Mouse (Mus musculus): ENCODE results near the gene Rbm20.
A peak's percentile ranks its signal among the peaks of the same experiment; 100 is the strongest.
"Not testable (repeated sequence)": the region's sequence is repeated elsewhere in the genome, so short reads cannot be mapped to it uniquely, and the experiment has no call there.

Gene Rbm20

GRCm38 (mm10) chr19:53902739-53903487, 225.8 kb downstream of the Rbm20 start:
- peak; percentile 94 for DNase-seq (ENCODE audit: low spot score in 2 of 2)

GRCm38 (mm10) chr19:53903507-53904321, 226.6 kb downstream of the Rbm20 start:
- DNase-seq (ENCODE audit: low spot score in 2 of 2): peak; percentile 55 to 58

DNA sequence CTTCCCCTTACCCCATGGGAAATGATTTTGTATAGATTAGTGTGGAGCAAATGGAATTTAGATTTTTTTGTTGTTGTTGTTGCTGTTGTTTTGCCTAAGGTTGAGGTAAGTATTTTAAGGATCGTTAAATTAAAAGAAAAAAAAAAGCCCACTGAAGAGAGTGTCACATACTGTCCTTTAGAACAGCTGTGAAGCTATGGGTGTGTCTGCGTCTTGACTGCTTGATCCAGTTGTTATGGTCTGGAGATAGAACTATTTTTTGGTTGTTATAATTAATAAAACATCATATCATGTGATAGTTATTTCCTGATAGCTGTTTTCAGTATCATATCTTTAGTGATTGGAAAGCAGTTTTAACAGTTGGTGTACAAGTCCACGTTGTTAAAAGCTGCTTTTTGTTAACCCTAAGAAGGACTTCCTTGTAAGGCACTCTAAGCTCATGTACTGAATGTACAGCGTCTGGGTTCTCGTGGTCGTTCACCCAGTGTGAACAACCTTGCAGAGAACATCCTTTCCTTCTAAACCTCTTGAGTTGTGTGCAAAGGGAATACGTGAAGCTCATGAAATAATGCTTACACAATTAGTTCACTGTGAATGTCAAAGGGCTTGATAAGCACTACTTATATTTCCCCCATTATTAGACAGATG, 227.9 kb downstream of the Rbm20 start:
- DNase-seq (ENCODE audit: low spot score in 2 of 2): no peak

GRCm38 (mm10) chr19:53906033-53906702, 229.1 kb downstream of the Rbm20 start:
- no peak for DNase-seq (ENCODE audit: low spot score in 2 of 2)

- DNase-seq (ENCODE audit: low spot score in 2 of 2): not testable (repeated sequence)
Observed at GRCm38 (mm10) chr19:53906703-53907070, 229.6 kb downstream of the Rbm20 start.

GRCm38 (mm10) chr19:53914950-53915349, 237.8 kb downstream of the Rbm20 start:
- DNase-seq (ENCODE audit: low spot score in 2 of 2): no peak

All from frontal cortex, postnatal 36 days (tissue).